Mouse (Mus musculus) olfactory bulb, adult 2 months (tissue): ENCODE results near the gene Cep57l1.

Experiments
- CTCF ChIP-seq: fragments of 200-500 bp; IDR thresholded peaks from 2 replicates; pipeline ENCODE4 v1.5.1; 2012; ENCODE audit warnings: low read depth, mild to moderate bottlenecking, low read length, moderate library complexity; ENCODE audit not compliant: insufficient read depth
- POLR2A ChIP-seq: fragments of 200-500 bp; IDR thresholded peaks from 2 replicates; pipeline ENCODE4 v1.6.1; 2012; ENCODE audit warnings: mild to moderate bottlenecking, low read depth, low read length, moderate library complexity; ENCODE audit not compliant: insufficient read depth

DNA sequence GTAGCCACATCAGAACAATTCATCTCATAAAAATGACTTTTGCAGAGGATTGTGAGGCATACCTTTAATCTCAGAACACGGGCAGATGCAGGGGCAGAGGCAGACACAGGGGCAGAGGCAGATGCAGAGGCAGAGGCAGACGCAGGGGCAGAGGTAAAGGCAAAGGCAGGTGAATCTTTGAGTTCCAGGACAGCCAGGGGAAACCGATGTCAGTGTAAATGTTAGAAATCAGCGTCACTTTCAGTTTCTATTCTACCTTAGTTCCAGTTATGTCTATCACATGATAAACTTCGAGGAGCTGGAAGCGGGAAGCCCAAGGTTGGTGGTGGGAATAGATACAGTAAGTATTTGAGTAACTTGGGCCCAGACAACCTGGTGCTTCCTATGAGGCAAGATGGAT lies 42.4 kb downstream of the Cep57l1 start:
- no peak for TF ChIP-seq POLR2A
- TF ChIP-seq CTCF: no peak
